In the genomic region with DNA sequence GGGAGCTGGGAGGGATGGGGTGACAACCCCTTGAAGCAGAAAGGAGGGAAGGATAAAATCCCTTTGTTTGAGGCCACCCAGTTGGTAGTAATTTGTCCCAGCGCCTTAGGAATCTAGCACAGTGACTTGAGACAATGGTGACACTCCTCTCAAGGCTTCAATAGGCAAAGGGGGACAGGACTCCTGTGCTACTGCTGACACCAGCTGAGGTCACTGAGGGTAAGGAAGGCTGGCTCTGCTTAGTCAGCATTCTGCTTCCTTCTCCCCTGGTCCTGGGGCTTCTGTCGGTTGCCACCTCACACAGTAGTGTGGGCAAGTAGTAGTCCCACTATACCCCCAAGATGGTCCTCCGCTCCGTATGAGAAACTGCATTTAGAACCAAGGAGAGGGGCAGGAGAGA, we compare ENCODE assay signal across 11 mouse cellular contexts. TPM values are rescaled to one million over a fixed set of nuclear protein-coding genes. Genes with fewer than 3 reads are reported as not detected.
DNase-seq lines count a peak whose midpoint lies in the region; ATAC-seq lines count a peak whose summit lies in the region.
"Had no signal": no experiment of that assay in that cellular context is flagged by ENCODE, and none has a peak within 500 bp of the region (broad histone marks: within the 10 kb centered on the region; RNA-seq: fewer than 3 reads in every experiment).

No protein-coding gene starts in this region.

- no peak overlapping the region for H3K4me3 ChIP-seq in kidney, embryonic 14.5 days (ENCODE audit: low read length)
- no peak overlapping the region for H3K4me3 ChIP-seq in limb, embryonic 10.5 days
- H3K4me3 ChIP-seq in neural tube, embryonic 13.5 days = no peak overlapping the region
- H3K4me3 ChIP-seq: limb, embryonic 15.5 days had no signal

- H3K4me1 ChIP-seq in kidney, embryonic 14.5 days (ENCODE audit: control insufficient read depth, insufficient read depth, low read length) = peaks cover 34% of the 10 kb centered on the region
- H3K4me1 ChIP-seq in limb, embryonic 10.5 days = peaks cover 58% of the 10 kb centered on the region
- H3K4me1 ChIP-seq in neural tube, embryonic 13.5 days (replicated peaks) = peaks cover 58% of the 10 kb centered on the region

- H3K27ac ChIP-seq in kidney, embryonic 14.5 days (ENCODE audit: low read depth, low read length) = peak overlapping the region; percentile 81; the same call in 1 of the 2 replicates
- peak overlapping the region; percentile 90 for H3K27ac ChIP-seq in limb, embryonic 10.5 days
- H3K27ac ChIP-seq in neural tube, embryonic 13.5 days (replicated peaks) = peak overlapping the region; percentile 88; the same call in 1 of the 2 replicates
- H3K27ac ChIP-seq: limb, embryonic 15.5 days had no signal

- WGBS in kidney, embryonic 14.5 days = 49% methylated on average over 4 of the region's 4 CpGs
- WGBS in limb, embryonic 10.5 days = 43% methylated on average over 4 of the region's 4 CpGs
- WGBS in neural tube, embryonic 13.5 days = 32% methylated on average over 4 of the region's 4 CpGs

- no peaks in the 10 kb centered on the region for H3K27me3 ChIP-seq in kidney, embryonic 14.5 days (ENCODE audit: control insufficient read depth, insufficient read depth, low read length)
- H3K27me3 ChIP-seq in limb, embryonic 10.5 days (ENCODE audit: low read depth, poor library complexity, severe bottlenecking) = no peaks in the 10 kb centered on the region
- H3K27me3 ChIP-seq in neural tube, embryonic 13.5 days = no peaks in the 10 kb centered on the region
- H3K27me3 ChIP-seq: limb, embryonic 15.5 days had no signal

- DNase-seq in kidney, postnatal 14 days = no peak
- peak; percentile 22 for DNase-seq in embryo, embryonic 9.5 days (ENCODE audit: extremely low spot score)
- no peak for DNase-seq in limb, embryonic 10.5 days (ENCODE audit: low spot score)
- no peak for DNase-seq in frontal cortex, postnatal 36 days (ENCODE audit: low spot score in 2 of 2)
- DNase-seq in spleen, adult 12 weeks (ENCODE audit: low spot score) = no peak
- DNase-seq: adrenal gland, postnatal 25 days; cerebellum, adult 11 months; lung, embryonic 14.5 days had no signal

- 0 out of 2 replicates have a peak, but pooled peaks cover 3% of the 10 kb centered on the region for H3K36me3 ChIP-seq in kidney, embryonic 14.5 days (ENCODE audit: control insufficient read depth, insufficient read depth, low read length)
- H3K36me3 ChIP-seq in limb, embryonic 10.5 days = peaks cover 11% of the 10 kb centered on the region; the same call in 1 of the 2 replicates
- no peaks in the 10 kb centered on the region for H3K36me3 ChIP-seq in neural tube, embryonic 13.5 days
- H3K36me3 ChIP-seq: limb, embryonic 15.5 days had no signal

- ATAC-seq in kidney, embryonic 14.5 days (ENCODE audit: low FRiP score, low TSS enrichment) = no peak
- ATAC-seq in neural tube, embryonic 13.5 days (ENCODE audit: low read depth) = no peak

- no peak overlapping the region for H3K4me2 ChIP-seq in kidney, embryonic 14.5 days (replicated peaks; ENCODE audit: low read depth, low read length)
- H3K4me2 ChIP-seq in neural tube, embryonic 13.5 days = no peak overlapping the region

- H3K9me3 ChIP-seq in kidney, embryonic 14.5 days (ENCODE audit: control insufficient read depth, low read length) = peaks cover 3% of the 10 kb centered on the region; the same call in 1 of the 2 replicates
- 0 out of 2 replicates have a peak, but pooled peaks cover 1% of the 10 kb centered on the region for H3K9me3 ChIP-seq in limb, embryonic 10.5 days (replicated peaks)
- H3K9me3 ChIP-seq in neural tube, embryonic 13.5 days = no peaks in the 10 kb centered on the region
- H3K9me3 ChIP-seq: limb, embryonic 15.5 days had no signal

- no peak overlapping the region for H3K9ac ChIP-seq in kidney, embryonic 14.5 days (ENCODE audit: low read depth, low read length)
- H3K9ac ChIP-seq in neural tube, embryonic 13.5 days = no peak overlapping the region
- H3K9ac ChIP-seq: limb, embryonic 15.5 days had no signal

RNA-seq across cellular contexts. Expression of a gene that starts 17.2 kb away (rescaled TPM):
- polyA plus RNA-seq in kidney, embryonic 14.5 days (2014; fragmentation: Nextera tagmentation; extraction: Ambion mirVana) = 16.4 and 18.7 TPM in 2 replicates
- 15.7 and 17.3 TPM in 2 replicates for polyA plus RNA-seq in limb, embryonic 10.5 days (2016; fragmentation: Nextera tagmentation; extraction: Ambion mirVana)
- 8.5 and 8.9 TPM in 2 replicates for polyA plus RNA-seq in neural tube, embryonic 13.5 days (2015; fragmentation: Nextera tagmentation; extraction: Ambion mirVana)

RNA-seq across cellular contexts. Expression of a gene that starts 17.3 kb away (rescaled TPM):
- polyA plus RNA-seq in kidney, embryonic 14.5 days (2014; fragmentation: Nextera tagmentation; extraction: Ambion mirVana) = 63.4 and 63.8 TPM in 2 replicates
- 45.5 and 52.5 TPM in 2 replicates for polyA plus RNA-seq in limb, embryonic 10.5 days (2016; fragmentation: Nextera tagmentation; extraction: Ambion mirVana)
- 21.4 and 25.6 TPM in 2 replicates for polyA plus RNA-seq in neural tube, embryonic 13.5 days (2015; fragmentation: Nextera tagmentation; extraction: Ambion mirVana)

RNA-seq across cellular contexts. Expression of a gene that starts 56.9 kb away (rescaled TPM):
- 1.2 and 1.4 TPM in 2 replicates for polyA plus RNA-seq in kidney, embryonic 14.5 days (2014; fragmentation: Nextera tagmentation; extraction: Ambion mirVana)
- 0.55 and 0.87 TPM in 2 replicates for polyA plus RNA-seq in limb, embryonic 10.5 days (2016; fragmentation: Nextera tagmentation; extraction: Ambion mirVana)
- polyA plus RNA-seq in neural tube, embryonic 13.5 days (2015; fragmentation: Nextera tagmentation; extraction: Ambion mirVana) = 23.1 and 25.0 TPM in 2 replicates
